Mouse (Mus musculus): ENCODE measurements around the gene Diaph3.

DNA sequence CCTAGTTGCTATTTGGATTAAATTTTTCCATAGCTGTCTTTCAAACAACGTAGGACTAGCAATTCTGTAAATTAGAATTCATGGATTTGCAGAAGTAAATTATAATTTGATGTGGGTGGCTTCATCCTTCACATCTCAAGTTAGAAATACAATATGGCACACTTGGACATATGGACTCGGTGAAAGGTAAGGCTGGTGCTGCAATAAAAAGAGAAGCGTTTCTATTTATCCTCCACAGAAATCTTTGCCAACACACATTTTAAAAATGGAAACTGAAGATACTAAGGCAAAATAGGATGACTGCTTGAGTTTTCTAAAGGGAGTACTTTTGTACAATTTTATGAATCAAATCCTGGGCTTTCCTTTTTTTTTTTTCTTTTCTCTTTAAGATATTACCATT lies 480.5 kb downstream of the Diaph3 start:
- no peak for TF ChIP-seq CTCF (IDR thresholded peaks at IDR 0.05; ENCODE audit: insufficient read depth, low read length)
- TF ChIP-seq POLR2A (IDR thresholded peaks at IDR 0.05; ENCODE audit: borderline replicate concordance, extremely low read depth, low read depth, low read length): no peak

Data from lung, adult 2 months (tissue).